ENCODE assay signal across 9 mouse cellular contexts in the genomic region with DNA sequence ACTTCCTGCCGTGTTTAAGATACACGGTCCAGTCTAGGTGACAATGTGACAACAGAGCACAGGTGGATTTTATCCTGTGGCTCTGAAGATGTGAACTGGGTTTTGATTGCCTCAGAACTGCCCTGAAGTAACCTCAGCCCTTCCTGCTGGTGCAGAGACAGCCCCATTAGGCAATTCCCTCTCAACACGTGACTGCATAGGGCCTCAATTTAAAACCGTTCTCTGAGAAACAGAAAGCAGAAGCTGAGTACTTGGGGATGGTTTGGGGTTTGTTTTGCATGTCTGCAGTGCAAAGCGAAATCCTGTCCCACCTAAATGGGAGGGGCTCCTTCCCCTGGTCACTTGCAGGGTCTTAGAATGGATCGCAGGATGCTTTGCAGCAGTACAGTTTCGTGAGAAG. TPM values are rescaled to one million over a fixed set of nuclear protein-coding genes. Genes with fewer than 3 reads are reported as not detected.
DNase-seq lines count a peak whose midpoint lies in the region; TF ChIP-seq lines count a peak whose summit lies in the region.
"Had no signal": no experiment of that assay in that cellular context is flagged by ENCODE, and none has a peak within 500 bp of the region (broad histone marks: within the 10 kb centered on the region; RNA-seq: fewer than 3 reads in every experiment).

No protein-coding gene starts in this region.

- no peaks in the 10 kb centered on the region for H3K36me3 ChIP-seq in thymus, adult 2 months (ENCODE audit: control insufficient read depth, insufficient read depth, low read length)

- H3K4me1 ChIP-seq in thymus, adult 2 months (replicated peaks; ENCODE audit: control insufficient read depth, insufficient read depth, low read length), result peaks cover 34% of the 10 kb centered on the region
- peaks cover 55% of the 10 kb centered on the region for H3K4me1 ChIP-seq in bone marrow macrophage, adult 2 months (ENCODE audit: control insufficient read depth, insufficient read depth, low read length)

- H3K4me3 ChIP-seq in thymus, adult 2 months (ENCODE audit: control insufficient read depth, insufficient read depth, low read length), result no peak overlapping the region
- peak overlapping the region; percentile 36 for H3K4me3 ChIP-seq in bone marrow macrophage, adult 2 months (ENCODE audit: insufficient read depth, low read length)

- no peak for TF ChIP-seq POLR2A in thymus, adult 2 months (IDR thresholded peaks at IDR 0.05; ENCODE audit: control insufficient read depth, extremely low read depth, insufficient read depth, low read length, poor library complexity)
- TF ChIP-seq POLR2A in bone marrow macrophage, adult 2 months (IDR thresholded peaks at IDR 0.05; ENCODE audit: borderline replicate concordance, low read depth, low read length), result no peak

- WGBS in thymus, adult 2 months, result 5% methylated on average over 7 of the region's 7 CpGs

- TF ChIP-seq CTCF in thymus, adult 2 months (IDR thresholded peaks at IDR 0.05; ENCODE audit: borderline replicate concordance, control insufficient read depth, extremely low read depth, insufficient read depth, low read length, poor library complexity), result no peak
- TF ChIP-seq CTCF in bone marrow macrophage, adult 2 months (IDR thresholded peaks at IDR 0.05; ENCODE audit: low read depth, low read length), result no peak

- peak overlapping the region; percentile 73 for H3K27ac ChIP-seq in thymus, adult 2 months (ENCODE audit: control insufficient read depth, insufficient read depth, low read length)
- H3K27ac ChIP-seq in bone marrow macrophage, adult 2 months (ENCODE audit: insufficient read depth, low read depth, low read length), result peak overlapping the region; percentile 98

- H3K27me3 ChIP-seq in thymus, adult 2 months (ENCODE audit: control insufficient read depth, insufficient read depth, low read length), result no peaks in the 10 kb centered on the region

- DNase-seq in thymus, adult 2 months, result peak; percentile 29
- no peak for DNase-seq in thymus, postnatal 4 days
- peak; percentile 79 for DNase-seq in lung, postnatal 36 days
- no peak for DNase-seq in frontal cortex, postnatal 10 days (ENCODE audit: low spot score in 2 of 2)
- no peak for DNase-seq in cerebellum, adult 18-20 months
- no peak for DNase-seq in gastrocnemius, adult 18-20 months (ENCODE audit: low spot score)
- DNase-seq: forebrain, postnatal 0 days; kidney, postnatal 4 days had no signal

RNA-seq across cellular contexts. Expression of gene Abcg1, which starts 17.8 kb away (rescaled TPM):
- polyA plus RNA-seq in thymus, adult 2 months (2012; rRNA removed), result 103 and 107 TPM in 2 replicates
- polyA plus RNA-seq in bone marrow macrophage, adult 2 months (2012; ENCODE audit: insufficient read depth, insufficient read length, missing spikeins), result 56.3 and 61.5 TPM in 2 replicates
- 1 to 10 TPM; 1.6 to 1.7 TPM for total RNA-seq in gastrocnemius, adult 18-20 months (2021)

Comparison
In these comparisons a context has a peak if more than half of its experiments do, and no peak if none do; other contexts are left out.
1. DNase-seq: peak in thymus, adult 2 months (single experiment) and lung, postnatal 36 days (single experiment); none in thymus, postnatal 4 days (single experiment), frontal cortex, postnatal 10 days (0 of 2), cerebellum, adult 18-20 months (0 of 2) and gastrocnemius, adult 18-20 months (single experiment).